Mouse (Mus musculus): ENCODE data around the gene Pno1. TPM values are rescaled to one million over a fixed set of nuclear protein-coding genes. Genes with fewer than 3 reads are reported as not detected.

The Pno1 gene
- total RNA-seq, 4 experiments from 2014 or later: 45.5 to 57.8 (median 53.1) TPM

GRCm38 (mm10) chr11:17180753-17181152, 30.6 kb downstream of the Pno1 start:
- DNase-seq (ENCODE audit: low spot score in 2 of 2): no peak

GRCm38 (mm10) chr11:17176638-17177037, 34.7 kb downstream of the Pno1 start:
- no peak for DNase-seq (ENCODE audit: low spot score in 2 of 2)

DNA sequence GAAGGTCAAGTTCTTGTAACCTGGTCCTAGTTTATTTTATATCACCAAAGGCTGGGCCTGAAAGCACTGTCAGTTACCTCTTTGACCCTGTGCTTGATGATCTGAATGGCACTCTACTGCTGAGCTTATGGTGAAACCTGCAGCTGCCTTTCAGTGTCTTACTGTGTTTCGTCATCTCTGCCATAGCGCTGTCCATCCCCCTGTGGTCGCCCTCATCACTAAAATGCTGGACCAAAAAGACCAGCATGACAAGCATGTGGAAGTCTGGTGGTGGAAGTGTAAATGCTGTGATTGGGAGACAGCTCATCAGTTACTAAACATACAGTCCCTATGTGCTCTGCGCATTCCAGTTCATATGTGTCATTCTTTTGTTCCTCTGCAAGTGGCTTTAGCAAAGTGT, 39.1 kb downstream of the Pno1 start:
- no peak for DNase-seq (ENCODE audit: low spot score in 2 of 2)

- no peak for DNase-seq (ENCODE audit: low spot score in 2 of 2)
Observed at GRCm38 (mm10) chr11:17170938-17171729, 40.2 kb downstream of the Pno1 start.

DNA sequence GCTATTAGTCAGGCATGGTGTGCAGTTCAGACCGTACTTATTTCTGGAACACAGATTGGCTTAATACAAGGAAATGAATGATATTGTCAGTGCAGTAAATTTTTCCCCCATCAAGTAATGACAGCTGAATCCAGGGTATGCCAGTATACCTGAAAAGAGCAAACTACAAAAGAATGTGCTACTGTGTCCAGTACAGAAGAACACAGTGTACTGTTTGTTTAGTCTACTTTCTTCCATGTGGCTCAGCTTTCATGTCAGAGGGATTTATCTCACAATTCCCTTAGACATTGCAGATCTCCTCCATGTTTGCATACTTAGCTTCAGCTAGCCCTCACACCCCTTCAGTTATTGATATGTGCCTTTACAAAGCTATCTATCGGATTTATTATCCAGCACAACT, 42.1 kb downstream of the Pno1 start:
- DNase-seq (ENCODE audit: low spot score in 2 of 2): no peak

DNA sequence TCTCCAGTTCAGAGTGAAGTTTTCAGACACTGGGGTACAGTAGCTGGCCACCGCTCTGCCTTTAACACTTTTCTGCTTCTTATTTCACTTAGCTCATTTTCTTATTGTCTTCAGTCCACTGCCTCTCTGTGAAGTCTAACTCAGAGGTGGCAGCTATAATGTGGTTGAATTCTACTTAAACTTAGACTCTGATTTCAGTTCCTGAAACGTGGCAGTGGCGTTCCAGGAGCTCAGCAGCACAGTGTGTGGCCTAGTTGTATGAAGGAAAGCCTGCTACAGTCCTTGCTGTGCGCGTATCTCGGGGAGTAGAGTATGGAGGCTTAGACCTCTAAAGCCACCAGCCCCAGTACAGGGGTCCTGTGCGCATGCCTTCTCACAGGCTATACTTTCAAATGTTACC, 44.7 kb downstream of the Pno1 start:
- no peak for DNase-seq (ENCODE audit: low spot score in 2 of 2)

DNA sequence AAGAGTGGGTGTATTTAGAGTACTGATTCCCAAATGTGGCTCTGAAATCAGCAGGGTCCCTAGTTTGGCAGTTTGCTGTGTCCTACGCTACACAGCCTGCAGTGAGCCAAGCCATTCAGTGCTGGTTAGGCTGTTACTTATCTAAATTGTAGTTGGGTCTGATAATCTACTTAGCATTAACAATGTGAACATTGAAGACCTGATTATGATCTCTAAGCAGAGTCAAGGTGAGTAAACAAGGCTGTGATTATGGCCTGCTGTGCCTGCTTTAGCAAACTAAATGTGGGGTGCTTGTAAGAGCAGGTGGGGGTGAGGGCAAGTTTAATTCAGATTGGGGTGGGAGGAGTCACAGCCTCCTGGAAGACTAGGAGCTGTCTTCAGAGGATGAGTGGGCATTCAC, 47.4 kb downstream of the Pno1 start:
- no peak for DNase-seq (ENCODE audit: low spot score in 2 of 2)

DNA sequence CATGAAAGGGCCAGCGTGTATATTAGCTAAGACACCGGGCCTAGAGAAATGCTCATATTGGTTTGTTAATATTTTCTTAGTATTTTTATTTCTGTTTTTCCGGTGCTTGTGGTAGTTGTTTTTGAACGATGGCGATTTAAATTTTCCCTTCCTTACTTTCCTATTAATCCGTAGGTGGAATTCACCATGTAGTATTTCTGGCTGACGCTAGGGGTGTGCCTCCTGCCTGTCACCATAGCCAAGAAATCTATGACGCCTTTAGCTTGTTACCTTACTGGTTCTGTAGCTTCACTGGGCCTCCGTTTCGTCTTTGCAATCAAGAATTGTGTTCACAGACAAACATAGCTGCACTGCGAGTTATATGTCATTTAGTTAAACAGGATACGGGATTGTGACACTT, 51.1 kb downstream of the Pno1 start:
- peak; percentile 8 to 17 for DNase-seq (ENCODE audit: low spot score in 2 of 2)

DNA sequence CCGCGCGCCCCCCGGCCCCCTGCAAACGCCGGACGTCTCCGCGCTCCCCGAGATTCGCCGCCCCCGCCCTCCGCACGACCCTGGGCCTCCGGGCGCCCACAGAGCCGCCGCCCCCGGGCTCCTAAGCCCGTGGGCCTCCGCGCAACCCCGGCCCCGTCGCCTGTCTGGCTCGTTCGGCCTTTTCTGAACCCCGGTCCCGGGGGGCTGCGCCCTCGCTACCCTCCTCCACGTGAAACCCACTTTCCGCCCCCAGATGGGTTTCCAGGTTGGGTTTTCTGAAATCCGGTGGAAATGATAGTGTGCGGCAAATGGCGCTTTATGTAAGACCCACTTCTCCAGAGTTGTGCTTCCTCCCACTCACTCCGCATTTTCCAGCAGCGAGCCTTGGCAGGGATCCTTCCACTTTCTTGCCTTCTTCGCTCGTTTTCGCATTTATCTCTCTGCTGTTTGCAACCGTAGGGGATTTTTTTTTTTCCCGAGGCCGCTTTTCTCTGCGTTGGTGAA, 51.6 kb downstream of the Pno1 start:
- DNase-seq (ENCODE audit: low spot score in 2 of 2): peak; percentile 8 to 11

DNA sequence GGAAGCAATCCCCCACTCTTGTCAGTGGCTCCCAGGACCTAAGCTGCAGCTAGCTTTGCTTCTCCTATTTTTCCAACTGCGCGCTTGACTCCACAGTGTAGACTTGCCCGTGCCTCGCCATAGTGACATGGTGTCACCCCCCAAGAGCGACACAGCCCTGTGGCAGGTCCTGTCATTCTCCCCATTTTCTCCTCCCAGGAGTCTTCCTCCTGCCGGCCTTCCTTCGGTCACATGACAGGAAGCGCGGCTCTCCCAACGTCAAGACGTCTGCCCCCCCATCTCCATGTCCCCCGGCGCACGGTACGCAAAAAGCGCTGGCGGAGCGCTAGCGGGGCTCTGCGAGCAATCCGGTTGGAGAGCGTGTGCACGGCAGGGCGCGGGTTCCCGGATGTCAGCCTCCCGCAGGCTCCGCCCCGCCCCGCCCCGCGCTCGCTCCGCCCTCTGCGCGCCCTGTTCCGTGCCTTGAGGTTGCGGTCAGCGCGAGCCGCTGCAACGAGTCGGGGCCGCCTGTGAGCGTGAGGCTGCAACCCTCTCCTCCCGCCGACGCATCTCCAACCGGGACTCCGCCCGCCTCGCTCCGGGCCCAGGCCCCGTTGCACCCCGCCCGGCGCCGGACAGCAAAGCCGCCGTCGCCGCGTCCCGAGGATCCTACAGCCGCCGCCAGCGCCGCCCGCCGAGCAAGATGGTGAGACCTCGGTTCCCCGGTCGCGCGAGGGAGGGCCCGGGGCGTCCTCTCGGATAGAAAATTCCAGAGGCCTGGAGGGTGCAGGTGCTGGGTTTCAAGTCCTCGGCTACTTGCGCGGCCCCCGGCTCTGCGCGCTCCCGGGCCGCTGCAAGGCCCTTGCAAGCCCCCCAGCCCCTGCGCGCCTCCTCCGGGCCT, 52.3 kb downstream of the Pno1 start, which contains the start of gene Ppp3r1:
TSS of gene Ppp3r1 (plus strand) at position 406 of the 880 bp plus-strand sequence.
- peak; percentile 95 to 96 for DNase-seq (ENCODE audit: low spot score in 2 of 2)

Other genes with a start within 250 kb of the Pno1 start
- 1 to 10 TPM; 1.6 to 3.0 (median 1.8) TPM for gene Cnrip1, start 160.0 kb downstream of the Pno1 start, total RNA-seq (2022)
- gene Plek, start 159.2 kb downstream of the Pno1 start, total RNA-seq (2022): 1 to 10 TPM in 2 of 4 experiments, under 1 TPM in 2; 0.56 to 1.3 (median 0.95) TPM
- 100 to 1,000 TPM; 124 to 168 (median 143) TPM for gene Ppp3r1, start 52.3 kb downstream of the Pno1 start, total RNA-seq (2022)
- gene Wdr92, start 29.5 kb downstream of the Pno1 start, total RNA-seq (2022): 1 to 10 TPM; 6.4 to 8.5 (median 6.8) TPM
- gene C1d, start 46.0 kb upstream of the Pno1 start, total RNA-seq (2022): 10 to 100 TPM; 31.1 to 37.9 (median 37.1) TPM